Mouse (Mus musculus) spleen, postnatal 0 days (tissue): ENCODE results near the gene Alox12b. TPM values are rescaled to one million over a fixed set of nuclear protein-coding genes. Genes with fewer than 3 reads are reported as not detected.

Source experiments
- polyA plus RNA-seq: library from polyadenylated mRNA; unstranded; fragments of >200 nt; fragmentation: Nextera tagmentation; extraction: Ambion mirVana; gene quantifications from 2 replicates; pipeline ENCODE4 v1.2.1, GENCODE M21; 2015

Alox12b gene
- not detected in 2 replicates for polyA plus RNA-seq

GRCm38 (mm10) chr11:69156800-69157199, at the start of gene Alox12b:
TSS of gene Alox12b (plus strand) at chr11:69156989.

DNA sequence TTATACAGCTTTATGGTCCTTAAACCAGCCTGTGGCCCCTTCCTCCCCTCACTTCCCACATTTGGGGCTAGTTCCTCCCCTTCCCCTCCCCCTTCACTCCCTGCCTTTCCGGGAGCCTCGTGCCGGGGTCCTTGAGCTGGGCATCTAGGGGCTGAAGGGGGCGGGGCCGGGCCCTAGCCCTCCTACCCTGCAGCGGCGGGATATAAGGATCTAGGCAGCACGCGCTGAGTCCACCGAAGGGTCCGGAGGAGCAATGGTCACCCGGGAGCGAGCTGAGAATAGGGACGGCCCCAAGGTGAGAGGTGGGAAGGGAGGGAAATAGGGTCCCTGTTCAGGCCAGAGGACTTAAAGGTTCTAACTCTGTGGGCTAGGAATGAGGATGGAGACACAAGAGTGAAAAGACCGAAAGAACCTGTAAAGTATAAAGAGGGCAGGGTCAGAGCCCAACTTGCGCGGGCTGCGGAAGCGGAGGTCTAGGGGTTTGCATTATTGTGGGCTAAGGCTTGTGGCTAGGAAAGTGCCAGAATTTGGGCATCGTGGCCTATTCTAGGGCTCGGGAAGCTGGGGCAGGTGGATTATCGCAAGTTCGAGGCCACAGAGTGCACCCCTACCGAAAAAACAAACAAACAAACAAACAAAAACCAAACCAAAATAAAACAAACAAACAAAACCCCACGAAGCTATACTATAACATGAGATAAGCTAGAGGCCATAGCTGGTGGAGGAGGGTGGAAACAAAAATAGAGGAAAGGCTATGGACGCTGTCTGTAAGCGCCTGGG, 36.4 kb upstream of the Alox12b start, which contains the start of gene Hes7:
Gene Hes7, plus strand, starts transcription at position 184 of the 780 bp plus-strand sequence.

GRCm38 (mm10) chr11:69122336-69122951, 34.3 kb upstream of the Alox12b start, which contains the start of gene 9130213A22Rik:
TSS of gene 9130213A22Rik (minus strand) at chr11:69122589.

DNA sequence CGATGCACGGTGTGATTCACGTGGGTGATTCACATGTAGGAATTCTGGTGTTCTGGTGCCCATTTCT, 31.1 kb upstream of the Alox12b start, which contains the start of gene Aloxe3:
Gene Aloxe3, plus strand, starts transcription at position 45 of the 67 bp plus-strand sequence.

GRCm38 (mm10) chr11:69197743-69198142, 41.0 kb downstream of the Alox12b start, which contains the start of gene Alox8:
TSS of gene Alox8 (minus strand) at chr11:69197843.

Other genes with a start within 250 kb of the Alox12b start
- gene Odf4, start 229.9 kb upstream of the Alox12b start, polyA plus RNA-seq = not detected in 2 replicates
- 3.7 and 4.0 TPM in 2 replicates for gene Arhgef15, start 199.5 kb upstream of the Alox12b start, polyA plus RNA-seq
- 0.77 and 1.0 TPM in 2 replicates for gene Slc25a35, start 188.9 kb upstream of the Alox12b start, polyA plus RNA-seq
- gene Rangrf, start 181.8 kb upstream of the Alox12b start, polyA plus RNA-seq = 45.0 and 45.7 TPM in 2 replicates
- 36.9 and 37.1 TPM in 2 replicates for gene Pfas, start 148.5 kb upstream of the Alox12b start, polyA plus RNA-seq
- 20.3 and 21.5 TPM in 2 replicates for gene Ctc1, start 141.1 kb upstream of the Alox12b start, polyA plus RNA-seq
- gene Aurkb, start 111.3 kb upstream of the Alox12b start, polyA plus RNA-seq = 120 and 126 TPM in 2 replicates
- 8.3 and 9.8 TPM in 2 replicates for gene Borcs6, start 97.3 kb upstream of the Alox12b start, polyA plus RNA-seq
- gene Tmem107, start 86.2 kb upstream of the Alox12b start, polyA plus RNA-seq = 39.0 and 47.7 TPM in 2 replicates
- gene Vamp2, start 68.5 kb upstream of the Alox12b start, polyA plus RNA-seq = 29.9 and 31.7 TPM in 2 replicates
- 4.2 and 7.6 TPM in 2 replicates for gene Per1, start 61.8 kb upstream of the Alox12b start, polyA plus RNA-seq
- 0.22 and 0.32 TPM in 2 replicates for gene Hes7, start 36.6 kb upstream of the Alox12b start, polyA plus RNA-seq
- gene 9130213A22Rik, start 34.4 kb upstream of the Alox12b start, polyA plus RNA-seq = 0.07 and 0.32 TPM in 2 replicates
- 0.25 and 0.79 TPM in 2 replicates for gene Aloxe3, start 31.1 kb upstream of the Alox12b start, polyA plus RNA-seq
- 0.12 and 0.61 TPM in 2 replicates for gene Alox8, start 40.9 kb downstream of the Alox12b start, polyA plus RNA-seq
- gene Gucy2e, start 80.0 kb downstream of the Alox12b start, polyA plus RNA-seq = 0.01 and 0.07 TPM in 2 replicates
- 10.3 and 12.8 TPM in 2 replicates for gene Cntrob, start 166.8 kb downstream of the Alox12b start, polyA plus RNA-seq
- gene Trappc1, start 167.0 kb downstream of the Alox12b start, polyA plus RNA-seq = 94.9 and 97.1 TPM in 2 replicates
- gene Kcnab3, start 169.3 kb downstream of the Alox12b start, polyA plus RNA-seq = 0.30 and 0.55 TPM in 2 replicates
- 3.1 and 4.2 TPM in 2 replicates for gene Rnf227, start 183.5 kb downstream of the Alox12b start, polyA plus RNA-seq
- gene Chd3, start 212.4 kb downstream of the Alox12b start, polyA plus RNA-seq = 9.3 and 10.9 TPM in 2 replicates
- gene Naa38, start 238.5 kb downstream of the Alox12b start, polyA plus RNA-seq = 115 and 122 TPM in 2 replicates
- 8.1 and 10.1 TPM in 2 replicates for gene Cyb5d1, start 238.6 kb downstream of the Alox12b start, polyA plus RNA-seq
- 25.2 and 29.9 TPM in 2 replicates for gene Tmem88, start 241.2 kb downstream of the Alox12b start, polyA plus RNA-seq